In genomic region chr11:115176399-115177190, GRCm38 (mm10) we compare ENCODE assay signal across 12 mouse cellular contexts. TPM values are rescaled to one million over a fixed set of nuclear protein-coding genes. Genes with fewer than 3 reads are reported as not detected.
A peak's percentile ranks its signal among the peaks of the same experiment; 100 is the strongest.
DNase-seq lines count a peak whose midpoint lies in the region; ATAC-seq lines count a peak whose summit lies in the region.
"Had no signal": no experiment of that assay in that cellular context is flagged by ENCODE, and none has a peak within 500 bp of the region (broad histone marks: within the 10 kb centered on the region; RNA-seq: fewer than 3 reads in every experiment).

No protein-coding gene starts in this region.

- peak overlapping the region; percentile 49; the same call in 1 of the 2 replicates for H3K27ac ChIP-seq in liver, embryonic 11.5 days (ENCODE audit: low read depth, low read length)

- intact Hi-C loops in heart, postnatal 36 days (cut with DNase I), result no loop called here

- H3K36me3 ChIP-seq in liver, embryonic 11.5 days (ENCODE audit: control insufficient read depth, insufficient read depth, low read length), result peaks cover 7% of the 10 kb centered on the region; the same call in 1 of the 2 replicates

- H3K9me3 ChIP-seq in liver, embryonic 11.5 days (ENCODE audit: control insufficient read depth, low read length), result no peaks in the 10 kb centered on the region
- H3K9me3 ChIP-seq: megakaryocyte, embryonic 14.5 days had no signal

- 70% methylated on average over 24 of the region's 24 CpGs for WGBS in liver, embryonic 11.5 days

- H3K4me1 ChIP-seq in liver, embryonic 11.5 days (replicated peaks; ENCODE audit: control insufficient read depth, insufficient read depth, low read length), result peaks cover 57% of the 10 kb centered on the region

- peak overlapping the region; percentile 46 for H3K4me2 ChIP-seq in liver, embryonic 11.5 days

- H3K27me3 ChIP-seq in liver, embryonic 11.5 days (replicated peaks; ENCODE audit: control insufficient read depth, insufficient read depth, low read length), result no peaks in the 10 kb centered on the region
- H3K27me3 ChIP-seq: megakaryocyte, embryonic 14.5 days had no signal

- DNase-seq in heart, adult 18-20 months, result peak; percentile 36 to 68
- no peak for DNase-seq in heart, postnatal 36 days
- peak; percentile 1 for DNase-seq in ovary, adult 18-20 months (ENCODE audit: low spot score)
- DNase-seq in ovary, postnatal 10 days (ENCODE audit: low spot score), result no peak
- DNase-seq in liver, embryonic 11.5 days (ENCODE audit: low spot score), result no peak
- DNase-seq in Muller cell, postnatal 12 days (ENCODE audit: inconsistent ontology term), result no peak
- DNase-seq in frontal cortex, postnatal 36 days (ENCODE audit: low spot score in 2 of 2), result no peak
- DNase-seq in thymus, postnatal 36 days, result no peak
- DNase-seq: kidney, adult 18-20 months; right cerebral cortex, postnatal 14 days; thymus, adult 2 months had no signal

- no peak for ATAC-seq in liver, embryonic 11.5 days (replicated peaks; ENCODE audit: low FRiP score)

- H3K9ac ChIP-seq in liver, embryonic 11.5 days (ENCODE audit: low read depth, low read length), result no peak overlapping the region

- H3K4me3 ChIP-seq in liver, embryonic 11.5 days (ENCODE audit: low read depth, low read length), result no peak overlapping the region
- H3K4me3 ChIP-seq: megakaryocyte, embryonic 14.5 days had no signal

RNA-seq across cellular contexts. Expression of gene Tmem104, which starts 10.7 kb away (rescaled TPM):
- total RNA-seq in heart, adult 18-20 months (2021), result 10 to 100 TPM; 10.9 to 12.9 TPM
- total RNA-seq in heart, postnatal 36 days (2021), result 10 to 100 TPM; 10.4 to 12.5 TPM
- polyA plus RNA-seq in liver, embryonic 11.5 days (2014; fragmentation: Nextera tagmentation; extraction: Ambion mirVana), result 10.8 and 13.1 TPM in 2 replicates

RNA-seq across cellular contexts. Expression of gene Nat9, which starts 11.1 kb away (rescaled TPM):
- 10 to 100 TPM; 20.7 to 25.1 TPM for total RNA-seq in heart, adult 18-20 months (2021)
- 10 to 100 TPM; 19.8 to 28.0 TPM for total RNA-seq in heart, postnatal 36 days (2021)
- 17.0 and 20.1 TPM in 2 replicates for polyA plus RNA-seq in liver, embryonic 11.5 days (2014; fragmentation: Nextera tagmentation; extraction: Ambion mirVana)

RNA-seq across cellular contexts. Expression of gene Slc9a3r1, which starts 13.5 kb away (rescaled TPM):
- total RNA-seq in heart, adult 18-20 months (2021), result 1 to 10 TPM; 7.7 to 9.1 TPM
- 10 to 100 TPM in 1 of 2 experiments, 1 to 10 TPM in 1; 9.9 to 10.5 TPM for total RNA-seq in heart, postnatal 36 days (2021)
- 117 and 121 TPM in 2 replicates for polyA plus RNA-seq in liver, embryonic 11.5 days (2014; fragmentation: Nextera tagmentation; extraction: Ambion mirVana)

RNA-seq across cellular contexts. Expression of gene Cd300lf, which starts 42.8 kb away (rescaled TPM):
- under 1 TPM in 1 of 2 experiments, not detected in 1; 0.36 TPM for total RNA-seq in heart, adult 18-20 months (2021)
- under 1 TPM; 0.08 to 0.33 TPM for total RNA-seq in heart, postnatal 36 days (2021)
- 0.63 and 0.86 TPM in 2 replicates for polyA plus RNA-seq in liver, embryonic 11.5 days (2014; fragmentation: Nextera tagmentation; extraction: Ambion mirVana)

Comparison
In these comparisons a context has a peak if more than half of its experiments do, and no peak if none do; other contexts are left out.
1. DNase-seq: peak in heart, adult 18-20 months (2 of 2) and ovary, adult 18-20 months (single experiment); none in heart, postnatal 36 days (0 of 2), ovary, postnatal 10 days (single experiment), liver, embryonic 11.5 days (single experiment), Muller cell, postnatal 12 days (single experiment), frontal cortex, postnatal 36 days (0 of 2) and thymus, postnatal 36 days (0 of 2).